Mouse (Mus musculus): ENCODE data around the gene Hist1h4m.

DNA sequence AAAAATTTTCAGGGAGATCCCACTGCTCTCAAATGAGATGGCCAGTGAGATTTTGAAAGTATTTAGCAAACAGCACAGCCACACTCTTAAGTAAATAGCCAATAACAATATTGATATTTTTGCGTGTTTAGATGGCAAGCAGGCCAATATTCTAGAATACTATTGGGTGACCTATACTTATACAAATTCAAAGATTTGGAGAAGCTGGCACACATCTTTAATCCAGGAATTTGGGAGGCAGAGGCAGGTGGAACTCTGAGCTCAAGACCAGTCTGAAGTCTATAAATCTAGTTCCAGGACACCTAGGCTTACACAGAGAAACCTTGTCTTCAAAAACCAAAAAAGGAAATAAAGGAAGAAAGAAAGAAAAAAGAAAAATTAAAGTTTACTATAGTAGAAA is 29.9 kb upstream of the Hist1h4m start:
- TF ChIP-seq CTCF (conservative IDR thresholded peaks at IDR 0.05; ENCODE audit: insufficient read depth, insufficient read length, low read depth, low read length) (no peak), POLR2A (IDR thresholded peaks at IDR 0.05; ENCODE audit: low read depth, low read length) (no peak)
